Mouse (Mus musculus): ENCODE results near the gene Apbb1. TPM values are rescaled to one million over a fixed set of nuclear protein-coding genes. Genes with fewer than 3 reads are reported as not detected.

Gene Apbb1
- 10 to 100 TPM; 36.8 to 42.3 TPM for total RNA-seq (2021)
- long read RNA-seq, experiment 1, transcript Apbb1-214 (14 exons, 2,878 nt), result major isoform, 12 of 63 reads
- long read RNA-seq, experiment 1, partial matches to known transcripts, result 5 of 63 reads
- long read RNA-seq, experiment 1, other reads (novel, unspliced or antisense), result 44 of 63 reads
- long read RNA-seq, experiment 2, transcript Apbb1-214 (14 exons, 2,878 nt), result major isoform, 29 of 110 reads
- long read RNA-seq, experiment 2, partial matches to known transcripts, result 8 of 110 reads
- long read RNA-seq, experiment 2, other reads (novel, unspliced or antisense), result 70 of 110 reads

GRCm38 (mm10) chr7:105581094-105581703, at the start of gene Apbb1:
TSS of gene Apbb1 (minus strand) at chr7:105581653.
- DNase-seq (ENCODE audit: low spot score in 2 of 2), result peak; percentile 33 to 34

GRCm38 (mm10) chr7:105628633-105629032, 47.2 kb upstream of the Apbb1 start:
- DNase-seq (ENCODE audit: low spot score in 2 of 2), result peak in 1 of 2 experiments; percentile 14

GRCm38 (mm10) chr7:105625397-105625796, 43.9 kb upstream of the Apbb1 start:
- DNase-seq (ENCODE audit: low spot score in 2 of 2), result no peak

- DNase-seq (ENCODE audit: low spot score in 2 of 2), result no peak
These were observed 40.3 kb upstream of the Apbb1 start for GRCm38 (mm10) chr7:105621646-105622292.

GRCm38 (mm10) chr7:105621053-105621452, 39.6 kb upstream of the Apbb1 start:
- DNase-seq (ENCODE audit: low spot score in 2 of 2), result no peak

DNA sequence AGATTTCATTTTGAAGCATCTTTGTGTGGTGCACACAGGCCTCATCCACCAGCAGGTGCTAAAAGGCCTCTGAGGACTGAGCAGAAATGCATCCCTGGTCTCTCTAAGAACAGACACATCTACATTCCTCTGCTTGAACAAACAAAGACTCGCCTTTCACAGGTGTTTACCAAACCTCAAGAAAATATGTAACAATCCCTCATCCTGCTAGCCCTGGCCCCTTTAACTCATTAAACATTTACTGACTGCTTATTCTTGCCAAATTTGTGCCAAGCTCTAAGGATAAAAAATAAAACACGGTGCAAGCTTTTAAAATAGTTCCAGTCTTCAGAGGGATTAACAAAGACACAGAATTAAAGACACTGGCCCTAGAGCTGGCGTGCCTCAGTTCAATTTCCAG, 38.2 kb upstream of the Apbb1 start:
- DNase-seq (ENCODE audit: low spot score in 2 of 2), result no peak

DNA sequence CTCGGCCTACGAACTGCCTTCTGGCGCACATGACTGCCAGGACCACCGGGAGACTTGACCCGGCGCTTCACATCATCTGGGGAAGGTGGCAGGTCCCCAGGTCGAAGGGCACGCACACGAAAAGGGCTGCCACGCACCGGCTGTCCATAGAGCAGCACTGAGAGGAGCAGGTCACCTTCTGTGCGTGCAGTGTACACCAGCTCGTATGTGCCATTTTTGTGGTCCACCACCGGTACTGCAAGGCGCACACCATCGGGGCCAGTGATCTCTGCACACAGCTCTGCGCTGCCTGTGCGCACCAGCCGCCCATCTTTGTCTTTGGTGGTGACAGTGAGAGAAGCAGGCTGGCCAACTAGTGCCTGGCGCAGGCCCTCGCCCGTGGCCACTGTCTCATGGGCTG, 36.4 kb upstream of the Apbb1 start:
- no peak for DNase-seq (ENCODE audit: low spot score in 2 of 2)

DNA sequence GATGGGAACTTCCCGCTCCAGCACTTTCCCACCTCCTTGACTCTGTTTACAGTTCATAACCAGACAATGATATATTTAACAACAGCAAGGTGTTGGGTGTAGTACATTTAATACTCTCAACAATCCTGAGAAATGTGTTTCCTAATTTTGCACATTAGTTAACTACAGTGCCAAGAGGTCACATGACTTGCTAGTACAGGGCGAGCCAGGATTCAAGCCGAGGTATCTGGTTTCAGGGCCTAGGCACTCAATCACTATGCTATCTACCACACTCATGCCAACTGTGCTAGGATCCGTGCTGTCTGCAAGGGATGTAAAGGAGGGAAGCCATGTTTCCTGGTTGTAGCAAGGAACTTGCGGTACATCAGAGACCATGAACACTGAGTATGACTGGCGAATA, 35.1 kb upstream of the Apbb1 start:
- no peak for DNase-seq (ENCODE audit: low spot score in 2 of 2)

- DNase-seq (ENCODE audit: low spot score in 2 of 2), result no peak
These were observed 34.3 kb upstream of the Apbb1 start for GRCm38 (mm10) chr7:105615720-105616119.

DNA sequence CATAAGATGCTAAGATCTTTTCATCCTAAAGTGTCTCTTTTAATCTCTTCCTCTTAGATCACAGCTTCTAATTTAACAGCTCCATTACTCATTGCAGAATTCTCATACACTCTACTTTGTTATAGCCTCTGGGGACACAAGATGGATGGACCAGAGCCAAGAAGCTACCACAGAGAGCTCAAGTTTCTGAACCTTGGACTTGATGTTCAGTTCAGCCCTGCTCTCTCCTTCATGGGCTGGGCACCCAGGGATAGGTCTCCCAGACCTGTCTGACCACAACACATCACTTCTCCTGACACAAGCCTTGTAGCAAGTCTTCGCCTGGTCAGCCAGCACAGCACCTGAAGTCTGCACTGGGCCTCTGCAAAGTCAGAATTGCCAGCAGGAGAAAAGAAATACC, 32.9 kb upstream of the Apbb1 start:
- DNase-seq (ENCODE audit: low spot score in 2 of 2), result no peak

DNA sequence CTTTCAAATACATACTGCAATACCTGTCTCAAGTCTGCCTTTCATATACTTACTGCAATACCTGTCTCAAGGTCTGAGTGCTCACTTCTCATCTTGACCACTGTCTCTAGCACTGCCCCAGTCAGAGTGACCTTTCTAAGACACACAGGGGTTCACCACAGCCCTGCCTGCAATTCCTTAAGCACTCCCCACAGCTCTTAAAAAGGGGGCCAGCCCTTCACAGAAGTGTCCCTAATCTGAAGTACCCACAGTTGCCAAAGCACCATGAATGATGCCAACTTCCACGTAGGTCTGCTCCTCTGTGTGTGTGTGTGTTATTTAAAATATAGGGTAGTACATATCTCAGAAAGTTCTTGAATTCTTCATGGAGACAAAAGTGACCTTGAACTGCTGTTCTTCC, 30.3 kb upstream of the Apbb1 start:
- DNase-seq (ENCODE audit: low spot score in 2 of 2), result no peak

GRCm38 (mm10) chr7:105608467-105608866, 27.0 kb upstream of the Apbb1 start:
- DNase-seq (ENCODE audit: low spot score in 2 of 2), result no peak

DNA sequence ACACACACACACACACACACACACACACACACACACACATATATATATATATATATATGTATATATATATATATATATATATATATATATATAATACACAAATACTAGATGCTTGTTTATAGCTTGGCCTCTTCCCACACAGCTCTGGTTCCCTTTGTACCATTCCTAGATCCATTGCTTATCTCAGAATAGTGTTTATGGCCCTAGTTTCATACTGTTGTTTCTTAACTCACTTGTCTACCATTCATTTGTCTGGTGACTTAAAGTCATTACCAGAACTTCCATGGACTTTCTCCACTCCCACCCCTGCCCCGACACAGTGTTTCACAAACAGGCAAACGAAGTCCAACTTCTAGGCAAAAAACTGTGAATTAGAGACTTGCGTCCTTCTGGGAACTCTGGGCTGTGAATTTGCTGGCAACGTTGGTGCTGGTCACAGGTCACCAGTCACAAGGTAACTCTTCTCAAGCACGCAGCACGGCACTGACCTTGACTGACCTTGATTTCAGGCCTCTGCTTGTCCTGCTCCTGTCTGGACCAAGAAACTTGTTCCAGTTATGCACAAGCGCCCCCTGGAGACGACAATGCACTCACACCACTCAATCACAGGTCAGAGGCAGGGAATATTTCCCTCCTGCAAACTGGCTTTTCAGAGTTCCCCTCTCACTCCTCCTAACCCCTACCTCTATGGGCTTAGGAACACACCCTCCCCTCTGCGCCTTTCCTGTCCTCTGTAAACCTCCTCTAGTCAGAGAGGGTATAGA, 21.6 kb upstream of the Apbb1 start:
- DNase-seq (ENCODE audit: low spot score in 2 of 2), result peak; percentile 28 to 34

- no peak for DNase-seq (ENCODE audit: low spot score in 2 of 2)
These were observed 8.6 kb upstream of the Apbb1 start for GRCm38 (mm10) chr7:105590097-105590496.

DNA sequence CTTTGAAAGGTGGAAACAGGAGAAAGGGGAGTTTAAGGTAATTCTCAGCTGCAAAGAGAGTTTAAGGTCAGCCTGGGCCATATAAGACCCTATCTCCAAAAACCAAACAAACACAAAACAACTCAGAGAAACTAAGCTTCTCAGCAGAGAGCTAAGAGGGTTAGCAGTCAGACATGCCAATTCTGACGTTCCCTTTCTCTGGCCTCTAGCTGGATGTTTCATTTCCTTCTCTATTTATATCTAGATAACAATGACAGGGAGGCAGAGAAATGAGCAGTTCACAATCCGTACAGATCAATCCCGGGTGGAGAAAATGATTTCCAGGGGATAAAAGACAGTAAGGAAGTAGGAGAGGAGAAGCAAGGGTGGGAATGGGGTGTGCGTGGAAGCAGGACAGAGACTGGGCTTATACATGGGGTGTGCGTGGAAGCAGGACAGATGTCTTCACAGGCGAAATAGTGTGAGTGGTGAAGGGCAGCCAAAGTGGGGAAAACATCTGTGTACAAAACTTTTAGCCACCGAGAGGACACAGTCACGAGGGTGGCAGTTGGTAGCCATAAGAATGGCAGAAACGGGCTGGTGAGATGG, 7.0 kb upstream of the Apbb1 start:
- DNase-seq (ENCODE audit: low spot score in 2 of 2), result no peak

- no peak for DNase-seq (ENCODE audit: low spot score in 2 of 2)
These were observed 506 bp upstream of the Apbb1 start for GRCm38 (mm10) chr7:105581959-105582358.

DNA sequence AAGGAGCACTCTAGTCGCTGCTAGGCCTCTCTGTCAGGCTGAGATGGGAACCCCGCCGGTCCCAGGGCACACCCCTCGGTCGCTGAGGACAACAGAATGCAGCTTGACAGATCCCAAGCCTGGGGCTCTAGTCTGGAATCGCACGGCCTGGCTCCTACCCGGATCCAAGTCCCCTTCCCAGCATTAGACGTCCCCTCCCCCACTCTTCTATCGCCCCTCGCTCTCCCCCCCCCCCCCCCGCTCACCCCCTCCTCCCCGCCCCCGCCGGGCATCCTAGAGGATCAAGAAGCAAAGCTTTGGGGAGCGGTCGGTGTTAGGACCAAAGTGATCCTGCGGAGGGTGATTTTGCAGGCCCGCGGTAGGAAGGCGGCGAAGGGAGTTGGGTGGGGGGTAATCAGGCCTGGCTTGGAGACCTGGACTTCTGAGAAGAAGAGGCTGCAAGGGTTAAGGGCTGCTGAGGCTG, 795 bp downstream of the Apbb1 start:
- DNase-seq (ENCODE audit: low spot score in 2 of 2), result no peak

GRCm38 (mm10) chr7:105578481-105578880, 3.0 kb downstream of the Apbb1 start:
- DNase-seq (ENCODE audit: low spot score in 2 of 2), result no peak

DNA sequence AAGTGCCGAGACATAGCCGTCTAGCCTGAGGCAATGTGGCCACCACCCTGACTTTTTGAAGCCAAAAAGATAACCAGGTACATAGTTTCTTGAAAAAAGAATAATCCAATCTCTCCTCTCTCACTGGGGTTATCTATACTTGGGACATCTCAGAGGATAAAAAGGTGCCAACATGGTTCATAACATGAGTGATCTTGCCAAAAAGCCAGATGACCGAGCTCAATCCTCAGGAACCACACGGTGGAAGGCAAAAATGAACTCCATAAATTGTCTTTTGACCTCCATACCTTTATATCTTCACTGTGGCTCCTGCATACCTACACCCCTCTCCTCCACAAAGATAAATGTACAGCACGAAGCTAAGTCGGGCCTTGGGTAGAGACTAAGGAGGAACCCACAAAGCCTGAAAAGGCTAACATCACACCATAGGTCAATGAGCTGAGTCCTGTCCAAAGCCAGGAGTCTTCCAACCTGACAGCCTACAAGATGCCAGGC, 4.0 kb downstream of the Apbb1 start:
- no peak for DNase-seq (ENCODE audit: low spot score in 2 of 2)

GRCm38 (mm10) chr7:105576166-105576748, 5.2 kb downstream of the Apbb1 start:
- no peak for DNase-seq (ENCODE audit: low spot score in 2 of 2)

- no peak for DNase-seq (ENCODE audit: low spot score in 2 of 2)
These were observed 6.9 kb downstream of the Apbb1 start for GRCm38 (mm10) chr7:105574537-105574936.

Data from adrenal gland, postnatal 4 days (tissue).